Mouse (Mus musculus): Measurements from ENCODE around the gene Ect2. TPM values are rescaled to one million over a fixed set of nuclear protein-coding genes. Genes with fewer than 3 reads are reported as not detected.

Ect2 gene
- total RNA-seq (2021) = under 1 TPM; 0.78 to 0.79 TPM

GRCm38 (mm10) chr3:27153701-27154209 is at the start of gene Ect2:
Gene Ect2, minus strand, starts transcription at chr3:27153878.
- intact Hi-C loops (cut with DNase I) = loop anchor here (2.0 kb wide), 1 partner anchor 29 kb away; the partner anchor contains the start of gene Nceh1
- DNase-seq = peak; percentile 98 to 99

GRCm38 (mm10) chr3:27201728-27202411 is 48.2 kb upstream of the Ect2 start:
- intact Hi-C loops (cut with DNase I) = no loop called here
- no peak for DNase-seq

GRCm38 (mm10) chr3:27199120-27199519 is 45.4 kb upstream of the Ect2 start:
- intact Hi-C loops (cut with DNase I) = no loop called here
- DNase-seq = no peak

GRCm38 (mm10) chr3:27197816-27198215 is 44.1 kb upstream of the Ect2 start:
- no peak for DNase-seq
- intact Hi-C loops (cut with DNase I) = no loop called here

- no peak for DNase-seq
- intact Hi-C loops (cut with DNase I) = no loop called here
Measured at GRCm38 (mm10) chr3:27196529-27196928, 42.9 kb upstream of the Ect2 start.

- intact Hi-C loops (cut with DNase I) = no loop called here
Measured at GRCm38 (mm10) chr3:27195573-27196227, 42.0 kb upstream of the Ect2 start.

GRCm38 (mm10) chr3:27195153-27195552 is 41.5 kb upstream of the Ect2 start:
- DNase-seq = no peak
- intact Hi-C loops (cut with DNase I) = no loop called here

More at GRCm38 (mm10) chr3:27195573-27196227, 42.0 kb upstream of the Ect2 start:
- no peak for DNase-seq

- intact Hi-C loops (cut with DNase I) = no loop called here
- peak; percentile 34 to 50 for DNase-seq
Measured at GRCm38 (mm10) chr3:27193844-27194317, 40.2 kb upstream of the Ect2 start.

GRCm38 (mm10) chr3:27191856-27192255 is 38.2 kb upstream of the Ect2 start:
- intact Hi-C loops (cut with DNase I) = no loop called here
- no peak for DNase-seq

GRCm38 (mm10) chr3:27190865-27191264 is 37.2 kb upstream of the Ect2 start:
- no peak for DNase-seq
- intact Hi-C loops (cut with DNase I) = no loop called here

GRCm38 (mm10) chr3:27189320-27190261 is 35.9 kb upstream of the Ect2 start:
- peak; percentile 77 to 82 for DNase-seq
- intact Hi-C loops (cut with DNase I) = no loop called here

- intact Hi-C loops (cut with DNase I) = no loop called here
Measured at GRCm38 (mm10) chr3:27188386-27188785, 34.7 kb upstream of the Ect2 start.

GRCm38 (mm10) chr3:27183601-27184175 is 30.0 kb upstream of the Ect2 start:
- peak; percentile 24 to 47 for DNase-seq
- intact Hi-C loops (cut with DNase I) = loop anchor here (1.0 to 5.0 kb wide), 3 partner anchors 31 to 159 kb away; partner anchors contain the start of gene Ect2

More at GRCm38 (mm10) chr3:27188386-27188785, 34.7 kb upstream of the Ect2 start:
- DNase-seq = no peak

- peak; percentile 93 to 94 for DNase-seq
- intact Hi-C loops (cut with DNase I) = loop anchor here (1.0 to 5.0 kb wide), 3 partner anchors 30 to 159 kb away; partner anchors contain the start of gene Ect2
Measured at GRCm38 (mm10) chr3:27182733-27183600, 29.3 kb upstream of the Ect2 start, which contains the start of gene Nceh1. Gene Nceh1, plus strand, starts transcription at chr3:27182965.

- no peak for DNase-seq
- intact Hi-C loops (cut with DNase I) = loop anchor here (5.0 kb wide), 1 partner anchor 163 kb away; no protein-coding TSS in a partner anchor
Measured at GRCm38 (mm10) chr3:27179711-27180110, 26.0 kb upstream of the Ect2 start.

- intact Hi-C loops (cut with DNase I) = no loop called here
- DNase-seq = no peak
Measured at GRCm38 (mm10) chr3:27170257-27170656, 16.6 kb upstream of the Ect2 start.

- DNase-seq = no peak
- intact Hi-C loops (cut with DNase I) = no loop called here
Measured at GRCm38 (mm10) chr3:27165481-27166065, 11.9 kb upstream of the Ect2 start.

GRCm38 (mm10) chr3:27162410-27162804 is 8.7 kb upstream of the Ect2 start:
- DNase-seq = no peak
- intact Hi-C loops (cut with DNase I) = no loop called here

Measured in heart, postnatal 36 days (tissue).